Mouse (Mus musculus) lung, adult 18-20 months (tissue): ENCODE measurements at regions not wholly inside any gene's neighbourhood (a gene's known extent, or its start where the extent isn't known, plus 50 kb on each side); places are given as distances from the start of the nearest gene placed in this dataset.

Experiments
- DNase-seq, 2 experiments: peaks; one replicate each; pipeline ENCODE4 v3.0.0; 2022; ENCODE audit warnings: mixed read lengths in 2 of 2

DNA sequence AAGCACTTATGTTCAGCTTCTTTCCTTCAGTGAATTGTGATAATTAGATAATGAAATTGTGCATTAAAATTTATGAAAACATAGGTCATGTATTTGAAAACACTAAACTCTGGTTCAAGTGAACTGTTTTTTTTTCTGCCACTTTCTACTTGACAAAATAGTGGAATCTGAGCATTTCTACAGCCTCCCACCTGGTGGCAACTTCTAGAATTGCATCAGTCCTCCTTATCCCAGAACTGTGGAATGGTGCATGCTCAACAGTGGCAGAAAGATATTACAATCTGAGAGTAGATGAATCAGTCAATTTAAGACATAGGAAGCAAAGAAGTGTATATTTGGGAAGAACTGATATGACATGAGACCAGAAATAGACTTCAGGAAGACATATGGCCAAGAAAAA, 84.1 kb upstream of the Gm28269 start:
- DNase-seq, result peak in 1 of 2 experiments; percentile 13

DNA sequence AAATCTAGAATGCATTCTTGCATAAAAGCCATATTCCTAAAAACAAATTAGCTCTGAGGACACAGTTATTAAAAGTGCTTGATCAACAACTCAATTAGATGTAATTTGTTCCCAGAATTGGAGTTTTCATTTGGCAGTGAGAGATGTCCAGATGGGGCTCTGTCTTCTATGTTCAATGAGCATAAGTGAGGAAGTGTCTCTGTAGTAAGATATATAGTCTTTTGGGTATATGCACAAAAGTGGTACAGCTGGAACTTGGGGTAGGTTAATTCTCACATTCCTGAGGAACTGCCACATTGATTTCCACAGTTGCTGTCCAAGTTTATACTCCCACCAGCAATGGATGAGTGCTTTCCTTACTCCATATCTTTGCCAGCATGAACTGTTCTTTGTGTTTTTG, 64.3 kb upstream of the Gm28269 start:
- no peak for DNase-seq

DNA sequence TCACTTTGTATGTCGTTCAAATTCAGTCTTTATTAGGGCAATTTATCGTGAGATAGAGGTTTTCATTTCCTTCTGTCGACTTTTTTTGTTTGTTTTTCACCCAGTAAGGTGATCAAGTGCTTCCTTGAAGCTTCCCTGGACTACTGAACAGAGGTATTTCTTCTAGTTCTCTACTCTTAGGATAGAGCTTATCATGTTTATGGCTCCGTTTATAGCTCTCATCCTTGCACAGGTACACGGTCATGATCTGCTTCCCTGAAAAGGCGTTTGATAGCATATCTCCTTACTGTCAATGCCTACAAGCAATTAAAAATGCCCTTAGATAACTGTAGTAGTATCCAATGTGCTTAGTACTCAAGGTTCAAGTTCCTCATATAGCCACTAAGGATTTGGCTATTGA, 56.9 kb upstream of the Gm28269 start:
- DNase-seq, result no peak
